Mouse (Mus musculus): ENCODE measurements around the gene Gli1.

DNA sequence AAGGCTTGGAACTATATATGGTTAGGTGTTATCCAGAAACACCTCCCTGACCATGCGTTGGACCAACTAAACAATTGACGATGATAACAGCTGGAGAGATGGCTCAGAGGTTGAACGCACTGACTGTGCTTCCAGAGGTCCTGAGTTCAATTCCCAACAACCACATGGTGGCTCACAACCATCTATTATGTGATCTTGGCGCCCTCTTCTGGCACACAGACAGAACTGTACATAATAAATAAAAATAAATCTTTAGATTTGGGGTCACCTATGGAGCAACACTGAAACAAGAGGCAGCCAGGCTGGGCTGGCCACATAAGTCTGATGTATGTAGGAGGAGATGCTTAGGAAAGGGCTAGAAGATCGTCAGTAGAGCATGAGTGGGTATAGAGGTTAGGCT is 8.6 kb downstream of the Gli1 start:
- TF ChIP-seq CTCF (IDR thresholded peaks at IDR 0.05; ENCODE audit: control insufficient read depth, insufficient read depth, insufficient replicate concordance, low read depth, low read length) (no peak; the same call in 1 of the 2 replicates), POLR2A (IDR thresholded peaks at IDR 0.05; ENCODE audit: control insufficient read depth, low read depth, low read length) (no peak)

Data from testis, adult 2 months (tissue).